ENCODE assay signal across 24 mouse cellular contexts in genomic region chr9:82042515-82043056, GRCm38 (mm10).
DNase-seq lines count a peak whose midpoint lies in the region; ATAC-seq and TF ChIP-seq lines count a peak whose summit lies in the region.
"Had no signal": no experiment of that assay in that cellular context is flagged by ENCODE, and none has a peak within 500 bp of the region (broad histone marks: within the 10 kb centered on the region; RNA-seq: fewer than 3 reads in every experiment).

No protein-coding gene starts in this region.

- no peaks in the 10 kb centered on the region for H3K4me1 ChIP-seq in embryonic facial prominence, embryonic 14.5 days (ENCODE audit: control insufficient read depth, insufficient read depth, low read length)
- H3K4me1 ChIP-seq in embryonic facial prominence, embryonic 10.5 days, result no peaks in the 10 kb centered on the region
- H3K4me1 ChIP-seq in lung, embryonic 14.5 days (ENCODE audit: insufficient read depth), result no peaks in the 10 kb centered on the region
- no peaks in the 10 kb centered on the region for H3K4me1 ChIP-seq in lung, postnatal 0 days (ENCODE audit: insufficient read depth, low read depth, low read length)
- no peaks in the 10 kb centered on the region for H3K4me1 ChIP-seq in lung, embryonic 16.5 days (replicated peaks; ENCODE audit: control insufficient read depth, insufficient read depth, low read length)
- H3K4me1 ChIP-seq: embryonic facial prominence, embryonic 13.5 days; forebrain, embryonic 13.5 days; forebrain, embryonic 15.5 days had no signal

- WGBS in embryonic facial prominence, embryonic 14.5 days, result 71% methylated on average over 1 of the region's 1 CpGs
- 95% methylated on average over 1 of the region's 1 CpGs for WGBS in embryonic facial prominence, embryonic 10.5 days
- 41% methylated on average over 1 of the region's 1 CpGs for WGBS in lung, embryonic 14.5 days
- 61% methylated on average over 1 of the region's 1 CpGs for WGBS in lung, postnatal 0 days
- WGBS in lung, embryonic 16.5 days, result 41% methylated on average over 1 of the region's 1 CpGs

- H3K4me3 ChIP-seq in embryonic facial prominence, embryonic 14.5 days (ENCODE audit: low read depth, low read length), result no peak overlapping the region
- no peak overlapping the region for H3K4me3 ChIP-seq in embryonic facial prominence, embryonic 10.5 days
- no peak overlapping the region for H3K4me3 ChIP-seq in lung, embryonic 14.5 days (ENCODE audit: low read depth, low read length)
- no peak overlapping the region for H3K4me3 ChIP-seq in lung, postnatal 0 days (ENCODE audit: low read depth, low read length)
- no peak overlapping the region for H3K4me3 ChIP-seq in lung, embryonic 16.5 days (ENCODE audit: low read length)
- H3K4me3 ChIP-seq: embryonic facial prominence, embryonic 13.5 days; forebrain, embryonic 13.5 days; forebrain, embryonic 15.5 days had no signal

- no peaks in the 10 kb centered on the region for H3K27me3 ChIP-seq in embryonic facial prominence, embryonic 14.5 days (replicated peaks; ENCODE audit: control insufficient read depth, insufficient read depth, low read length)
- H3K27me3 ChIP-seq in embryonic facial prominence, embryonic 10.5 days (replicated peaks; ENCODE audit: low read depth, poor library complexity, severe bottlenecking), result no peaks in the 10 kb centered on the region
- H3K27me3 ChIP-seq in lung, embryonic 14.5 days (ENCODE audit: insufficient read depth, low read length), result no peaks in the 10 kb centered on the region
- no peaks in the 10 kb centered on the region for H3K27me3 ChIP-seq in lung, postnatal 0 days (replicated peaks; ENCODE audit: insufficient read depth, low read length)
- no peaks in the 10 kb centered on the region for H3K27me3 ChIP-seq in lung, embryonic 16.5 days (ENCODE audit: control insufficient read depth, insufficient read depth, low read depth, low read length)
- H3K27me3 ChIP-seq: CH12.LX; embryonic facial prominence, embryonic 13.5 days; forebrain, embryonic 13.5 days; forebrain, embryonic 15.5 days; Patski had no signal

- H3K36me3 ChIP-seq in embryonic facial prominence, embryonic 14.5 days (ENCODE audit: control insufficient read depth, insufficient read depth, low read length), result no peaks in the 10 kb centered on the region
- no peaks in the 10 kb centered on the region for H3K36me3 ChIP-seq in embryonic facial prominence, embryonic 10.5 days (replicated peaks)
- H3K36me3 ChIP-seq in lung, embryonic 14.5 days (ENCODE audit: insufficient read depth), result no peaks in the 10 kb centered on the region
- H3K36me3 ChIP-seq in lung, postnatal 0 days (ENCODE audit: insufficient read depth, low read length), result no peaks in the 10 kb centered on the region
- H3K36me3 ChIP-seq in lung, embryonic 16.5 days (ENCODE audit: control insufficient read depth, insufficient read depth, low read length), result no peaks in the 10 kb centered on the region
- H3K36me3 ChIP-seq: embryonic facial prominence, embryonic 13.5 days; forebrain, embryonic 15.5 days; G1E had no signal

- TF ChIP-seq EP300 in lung, postnatal 0 days (IDR thresholded peaks at IDR 0.05), result no peak

- no peak overlapping the region for H3K9ac ChIP-seq in embryonic facial prominence, embryonic 14.5 days (ENCODE audit: low read depth, low read length)
- no peak overlapping the region for H3K9ac ChIP-seq in lung, embryonic 14.5 days
- H3K9ac ChIP-seq in lung, postnatal 0 days (replicated peaks; ENCODE audit: low read depth), result no peak overlapping the region
- no peak overlapping the region for H3K9ac ChIP-seq in lung, embryonic 16.5 days (ENCODE audit: low read length)
- H3K9ac ChIP-seq: embryonic facial prominence, embryonic 13.5 days; forebrain, embryonic 13.5 days; forebrain, embryonic 15.5 days; forebrain, postnatal 0 days had no signal

- no peaks in the 10 kb centered on the region for H3K9me3 ChIP-seq in embryonic facial prominence, embryonic 14.5 days (ENCODE audit: control insufficient read depth, low read length)
- no peaks in the 10 kb centered on the region for H3K9me3 ChIP-seq in embryonic facial prominence, embryonic 10.5 days
- no peaks in the 10 kb centered on the region for H3K9me3 ChIP-seq in lung, embryonic 14.5 days (ENCODE audit: low read depth, low read length)
- no peaks in the 10 kb centered on the region for H3K9me3 ChIP-seq in lung, postnatal 0 days (ENCODE audit: low read length)
- no peaks in the 10 kb centered on the region for H3K9me3 ChIP-seq in lung, embryonic 16.5 days (ENCODE audit: control insufficient read depth, low read length)
- H3K9me3 ChIP-seq: embryonic facial prominence, embryonic 13.5 days; forebrain, embryonic 13.5 days; forebrain, embryonic 15.5 days; G1E had no signal

- no peak for ATAC-seq in embryonic facial prominence, embryonic 14.5 days (ENCODE audit: low read depth)
- peak; percentile 83 for ATAC-seq in lung, embryonic 14.5 days (ENCODE audit: insufficient read depth)
- no peak for ATAC-seq in lung, postnatal 0 days
- ATAC-seq in lung, embryonic 16.5 days (ENCODE audit: low read depth), result peak; percentile 52; the same call in 1 of the 2 replicates
- ATAC-seq: activated CD4-positive, CD25-positive, alpha-beta regulatory T cell, adult 4 months; CD4-positive, CD25-positive, alpha-beta regulatory T cell, adult 4 months; forebrain, embryonic 13.5 days; forebrain, embryonic 15.5 days; forebrain, postnatal 0 days; Patski had no signal

- no peak overlapping the region for H3K4me2 ChIP-seq in embryonic facial prominence, embryonic 14.5 days (ENCODE audit: low read depth, low read length)
- H3K4me2 ChIP-seq in lung, embryonic 14.5 days, result no peak overlapping the region
- no peak overlapping the region for H3K4me2 ChIP-seq in lung, postnatal 0 days (replicated peaks; ENCODE audit: low read depth, low read length)
- no peak overlapping the region for H3K4me2 ChIP-seq in lung, embryonic 16.5 days (ENCODE audit: low read depth, low read length)
- H3K4me2 ChIP-seq: embryonic facial prominence, embryonic 13.5 days; forebrain, embryonic 13.5 days; forebrain, embryonic 15.5 days had no signal

- peak; percentile 23 for DNase-seq in embryonic facial prominence, embryonic 14.5 days (ENCODE audit: low spot score)
- DNase-seq in embryonic facial prominence, embryonic 10.5 days (ENCODE audit: low spot score), result no peak
- peak; percentile 89 for DNase-seq in lung, embryonic 14.5 days
- no peak for DNase-seq in lung, postnatal 0 days (ENCODE audit: low spot score)
- DNase-seq in lung, postnatal 4 days, result no peak
- DNase-seq: adrenal gland, adult 8-10 months; adrenal gland, postnatal 14 days; adrenal gland, postnatal 36 days; B cell, adult 2 months; cerebellum, adult 11-12 months; cerebellum, adult 2 months; cerebellum, adult 9-10 months; cerebellum, postnatal 10 days; cerebellum, postnatal 25 days; forebrain, postnatal 0 days had no signal

- H3K27ac ChIP-seq in embryonic facial prominence, embryonic 14.5 days (replicated peaks; ENCODE audit: low read depth, low read length), result no peak overlapping the region
- H3K27ac ChIP-seq in embryonic facial prominence, embryonic 10.5 days (replicated peaks), result no peak overlapping the region
- no peak overlapping the region for H3K27ac ChIP-seq in lung, embryonic 14.5 days (ENCODE audit: low read depth)
- H3K27ac ChIP-seq in lung, postnatal 0 days (ENCODE audit: low read length), result no peak overlapping the region
- H3K27ac ChIP-seq in lung, embryonic 16.5 days (ENCODE audit: low read length), result no peak overlapping the region
- H3K27ac ChIP-seq: embryonic facial prominence, embryonic 13.5 days; forebrain, embryonic 13.5 days; forebrain, embryonic 15.5 days had no signal

- TF ChIP-seq CTCF in lung, embryonic 14.5 days (IDR thresholded peaks at IDR 0.05; ENCODE audit: low read depth), result no peak
- TF ChIP-seq CTCF in lung, postnatal 0 days (IDR thresholded peaks at IDR 0.05), result no peak

Comparison
In these comparisons a context has a peak if more than half of its experiments do, and no peak if none do; other contexts are left out.
1. ATAC-seq: peak in lung, embryonic 14.5 days (single experiment) and lung, embryonic 16.5 days (single experiment); none in embryonic facial prominence, embryonic 14.5 days (single experiment) and lung, postnatal 0 days (single experiment).
2. DNase-seq: peak in embryonic facial prominence, embryonic 14.5 days (single experiment) and lung, embryonic 14.5 days (single experiment); none in embryonic facial prominence, embryonic 10.5 days (single experiment), lung, postnatal 0 days (single experiment) and lung, postnatal 4 days (0 of 2).